Mouse (Mus musculus): ENCODE measurements around the gene Gad2. TPM values are rescaled to one million over a fixed set of nuclear protein-coding genes. Genes with fewer than 3 reads are reported as not detected.

The Gad2 gene
- polyA plus RNA-seq, 1 experiment from 2014 or later, result 15.1 TPM

DNA sequence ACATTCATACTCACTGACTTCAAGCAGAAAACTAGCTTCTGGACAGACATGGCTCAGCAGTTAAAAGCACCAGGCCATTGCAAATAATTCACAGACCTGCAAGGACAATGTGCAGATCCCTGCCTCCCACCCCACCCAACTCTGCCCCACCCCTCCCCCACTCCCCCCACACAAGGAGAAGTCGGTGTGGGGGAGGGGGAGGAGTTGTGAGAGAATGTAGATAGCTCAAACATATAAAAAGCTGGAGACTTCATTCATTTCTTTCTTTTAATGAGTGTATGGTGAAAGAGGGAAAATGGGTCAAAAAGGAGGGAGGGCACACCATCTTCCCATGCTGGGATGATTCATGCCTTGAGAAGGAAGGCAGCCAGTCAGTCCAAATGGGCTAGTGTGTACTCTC, 117.4 kb downstream of the Gad2 start:
- Histone ChIP-seq H3K27ac (ENCODE audit: low read depth, low read length) (no peak overlapping the region), H3K9ac (ENCODE audit: low read length) (no peak overlapping the region), H3K9me3 (ENCODE audit: control insufficient read depth, low read length) (no peaks in the 10 kb centered on the region), H3K36me3 (ENCODE audit: control insufficient read depth, insufficient read depth, low read length) (no peaks in the 10 kb centered on the region), H3K4me3 (ENCODE audit: low read depth, low read length) (no peak overlapping the region), H3K27me3 (ENCODE audit: control insufficient read depth, insufficient read depth, low read length) (no peaks in the 10 kb centered on the region), H3K4me2 (no peak overlapping the region), H3K4me1 (ENCODE audit: control insufficient read depth, insufficient read depth, low read length) (no peaks in the 10 kb centered on the region)
- ATAC-seq (ENCODE audit: low FRiP score) (no peak), DNase-seq (ENCODE audit: low spot score, missing footprints) (peak; percentile 87)
- WGBS, result 67% methylated on average over 1 of the region's 1 CpGs

DNA sequence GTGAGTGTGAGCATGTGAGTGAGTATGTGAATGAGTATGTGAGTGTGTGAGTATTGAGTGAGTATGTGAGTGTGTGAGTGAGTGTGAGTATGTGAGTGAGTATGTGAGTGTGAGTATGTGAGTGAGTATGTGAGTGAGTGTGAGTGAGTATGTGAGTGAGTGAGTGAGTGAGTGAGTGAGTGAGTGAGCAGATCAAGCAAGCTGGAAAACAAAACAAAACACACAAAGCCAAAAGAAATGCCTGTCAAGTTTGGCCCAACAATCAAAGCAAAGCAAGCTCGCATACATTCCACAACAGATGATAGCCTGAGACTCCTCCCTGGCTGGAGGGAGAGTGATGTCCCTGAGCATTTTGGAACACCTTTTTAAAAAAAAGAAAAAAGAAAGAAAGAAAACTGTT, 118.4 kb downstream of the Gad2 start:
- Histone ChIP-seq H3K9ac (ENCODE audit: low read length) (no peak overlapping the region), H3K4me3 (ENCODE audit: low read depth, low read length) (no peak overlapping the region), H3K9me3 (ENCODE audit: control insufficient read depth, low read length) (no peaks in the 10 kb centered on the region), H3K27ac (ENCODE audit: low read depth, low read length) (no peak overlapping the region), H3K27me3 (ENCODE audit: control insufficient read depth, insufficient read depth, low read length) (no peaks in the 10 kb centered on the region), H3K4me1 (ENCODE audit: control insufficient read depth, insufficient read depth, low read length) (no peaks in the 10 kb centered on the region), H3K36me3 (ENCODE audit: control insufficient read depth, insufficient read depth, low read length) (no peaks in the 10 kb centered on the region), H3K4me2 (no peak overlapping the region)
- DNase-seq (ENCODE audit: low spot score, missing footprints) (no peak), ATAC-seq (ENCODE audit: low FRiP score) (no peak)
- 88% methylated on average over 1 of the region's 1 CpGs for WGBS

DNA sequence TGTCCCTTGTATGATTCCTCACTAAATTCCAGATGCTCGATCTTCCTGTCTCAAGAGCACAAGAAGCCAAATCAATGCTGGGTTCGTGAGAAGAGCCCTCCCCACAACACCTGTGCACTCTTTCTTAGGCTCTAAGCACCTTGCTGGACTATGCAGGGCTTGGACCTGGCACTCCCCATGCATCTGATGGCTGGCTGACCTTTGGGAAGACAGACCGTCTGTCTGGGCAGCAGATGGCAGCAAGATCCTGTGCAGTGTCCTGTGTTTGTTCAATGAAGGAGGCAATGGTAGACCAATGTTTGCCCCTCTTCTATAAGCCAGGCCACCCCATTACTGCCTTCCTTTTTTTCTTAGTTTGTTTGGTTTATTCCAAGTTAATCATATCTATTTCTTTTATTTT, 119.2 kb downstream of the Gad2 start:
- DNase-seq (ENCODE audit: low spot score, missing footprints) (peak; percentile 81), ATAC-seq (ENCODE audit: low FRiP score) (no peak)
- Histone ChIP-seq H3K9me3 (ENCODE audit: control insufficient read depth, low read length) (no peaks in the 10 kb centered on the region), H3K27ac (ENCODE audit: low read depth, low read length) (no peak overlapping the region), H3K9ac (ENCODE audit: low read length) (no peak overlapping the region), H3K27me3 (ENCODE audit: control insufficient read depth, insufficient read depth, low read length) (no peaks in the 10 kb centered on the region), H3K4me2 (no peak overlapping the region), H3K4me1 (ENCODE audit: control insufficient read depth, insufficient read depth, low read length) (no peaks in the 10 kb centered on the region), H3K36me3 (ENCODE audit: control insufficient read depth, insufficient read depth, low read length) (no peaks in the 10 kb centered on the region), H3K4me3 (ENCODE audit: low read depth, low read length) (no peak overlapping the region)
- 61% methylated on average over 3 of the region's 3 CpGs for WGBS

Small RNAs within 50 kb of the gene (microRNA-seq; reads per million reads assigned to microRNA genes)
- gene Gm23636 (not detected), gene Mir3967 (not detected)

Other genes starting within 250 kb of the Gad2 start
- 0.55 and 0.75 TPM in 2 replicates for gene Apbb1ip, start 151.9 kb downstream of the Gad2 start, polyA plus RNA-seq (2014; fragmentation: Nextera tagmentation; extraction: Ambion mirVana)

Measured in midbrain, embryonic 11.5 days (tissue).